Mouse (Mus musculus) kidney, postnatal 14 days (tissue): ENCODE measurements around the gene Zranb1.

ENCODE experiments used
- DNase-seq: peaks from one replicate; pipeline ENCODE4 v3.0.0; 2022; ENCODE audit warnings: mixed read lengths

The Zranb1 gene

DNA sequence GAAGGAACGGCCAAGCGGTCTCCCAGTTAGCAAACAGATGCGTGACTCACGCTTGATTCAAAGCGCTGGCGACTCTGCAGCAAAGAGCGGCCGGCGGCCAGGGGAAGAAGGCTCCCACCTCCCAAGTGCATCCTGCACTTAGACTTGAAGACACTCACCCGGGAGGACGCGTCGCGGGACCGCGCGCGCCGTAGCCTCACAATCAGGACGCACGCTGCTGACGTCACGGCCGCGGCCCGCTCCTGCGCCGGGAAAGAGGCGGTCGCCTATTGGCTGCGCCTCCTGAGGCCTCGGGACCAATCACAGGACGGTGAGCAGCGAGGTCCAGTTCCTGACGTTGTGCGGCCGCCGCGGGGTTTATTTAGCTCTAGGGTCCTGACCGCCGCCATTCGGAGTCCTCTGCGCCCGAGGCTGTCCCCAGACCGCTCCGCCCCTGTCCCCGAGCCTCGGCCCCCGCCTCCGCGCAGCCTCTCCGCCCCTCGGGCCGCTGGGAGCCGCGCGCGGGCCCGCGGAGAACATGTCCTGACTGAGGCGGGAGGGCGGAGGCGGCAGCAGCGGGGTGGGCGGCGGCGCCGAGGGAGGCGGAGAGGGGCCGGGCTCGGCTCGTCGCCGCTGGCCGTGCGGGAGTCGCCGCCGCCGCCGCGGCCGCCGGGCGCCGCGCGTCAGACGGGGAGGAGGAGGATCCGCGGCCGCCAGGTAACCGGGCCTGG is at the start of gene Zranb1:
Gene Zranb1 (plus strand): TSS at position 293 of the 710 bp plus-strand sequence.
- peak; percentile 99 for DNase-seq

DNA sequence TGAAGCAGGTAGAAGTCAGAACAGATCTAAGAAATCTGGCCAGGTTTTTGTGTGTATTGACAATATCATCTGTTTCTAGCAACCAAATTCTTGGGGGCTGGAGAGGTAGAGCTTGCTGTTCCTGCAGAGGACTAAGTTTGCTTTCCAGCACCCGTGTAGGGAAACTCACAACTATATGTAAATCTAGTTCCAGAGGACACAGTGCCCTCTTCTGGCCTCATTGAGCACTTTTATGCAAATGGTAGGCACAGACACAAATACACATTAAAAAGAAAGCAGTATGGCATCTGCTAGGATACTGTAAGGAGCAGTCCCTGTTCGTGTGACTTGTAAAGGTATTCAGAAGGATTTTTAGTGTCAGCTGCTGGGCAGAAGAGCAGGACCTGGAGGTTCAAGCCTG is 48.6 kb upstream of the Zranb1 start:
- no peak for DNase-seq

GRCm38 (mm10) chr7:132884031-132884430 is 46.9 kb upstream of the Zranb1 start:
- no peak for DNase-seq

DNA sequence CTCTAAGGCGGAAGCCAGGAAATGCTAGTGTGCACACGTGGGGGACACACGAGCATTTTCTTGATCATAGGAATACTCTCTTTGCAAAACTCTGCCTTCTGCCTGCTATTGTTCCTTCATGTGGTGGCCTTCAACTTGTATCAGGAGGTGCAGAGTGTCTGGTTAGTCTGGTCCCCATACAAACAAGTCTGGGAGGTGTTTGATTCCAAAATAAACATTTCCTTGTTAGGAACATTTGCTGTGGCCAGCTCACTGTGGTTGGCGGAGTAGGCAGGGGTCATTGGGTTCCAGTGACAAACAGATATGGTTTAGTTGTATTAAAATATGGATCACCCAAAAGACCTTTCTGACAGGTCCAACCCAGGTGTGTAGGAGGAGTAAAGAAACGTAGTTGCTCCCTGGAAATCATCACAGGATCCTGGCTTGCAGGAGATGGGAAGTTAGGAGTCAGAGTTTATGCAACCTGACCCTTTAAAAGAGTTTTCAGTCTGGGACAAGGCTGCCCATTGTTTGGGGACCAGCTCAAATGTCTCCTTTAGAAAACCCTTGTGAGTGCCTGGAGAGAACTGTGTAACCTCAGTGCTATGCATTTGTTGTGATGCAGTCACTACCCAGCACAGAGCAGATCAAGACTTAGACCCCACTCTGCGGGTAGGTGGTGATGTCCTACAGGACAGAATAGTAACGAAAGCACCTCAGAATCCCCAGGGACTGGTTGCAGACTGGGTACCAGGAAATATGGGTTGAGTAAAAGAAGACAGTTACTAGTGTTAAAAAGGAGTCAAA is 43.7 kb upstream of the Zranb1 start:
- DNase-seq, result no peak

- DNase-seq, result no peak
These were observed 42.9 kb upstream of the Zranb1 start for GRCm38 (mm10) chr7:132888052-132888451.

GRCm38 (mm10) chr7:132888518-132889249 is 42.3 kb upstream of the Zranb1 start:
- DNase-seq, result no peak

GRCm38 (mm10) chr7:132889691-132890090 is 41.3 kb upstream of the Zranb1 start:
- DNase-seq, result no peak

GRCm38 (mm10) chr7:132890201-132890600 is 40.7 kb upstream of the Zranb1 start:
- no peak for DNase-seq

GRCm38 (mm10) chr7:132891561-132892310 is 39.2 kb upstream of the Zranb1 start:
- peak; percentile 32 for DNase-seq

DNA sequence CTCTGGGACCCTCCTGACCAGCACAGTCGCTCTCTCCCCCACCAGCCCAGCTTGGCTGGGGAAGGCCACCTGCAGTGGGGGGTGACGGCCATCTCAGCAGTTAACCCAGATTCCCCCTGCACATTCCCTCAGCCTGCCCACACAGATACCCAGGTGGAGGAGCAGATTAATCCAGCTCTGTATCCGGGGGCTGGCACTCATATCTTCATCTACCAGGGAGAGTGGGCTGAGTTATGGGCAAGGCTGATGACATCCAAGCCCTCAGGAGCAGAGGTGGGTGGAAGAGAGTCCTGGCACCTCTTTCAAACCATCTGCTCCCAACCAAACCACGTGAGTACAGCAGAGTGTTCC is 38.7 kb upstream of the Zranb1 start:
- no peak for DNase-seq

GRCm38 (mm10) chr7:132892806-132893205 is 38.1 kb upstream of the Zranb1 start:
- DNase-seq, result no peak

DNA sequence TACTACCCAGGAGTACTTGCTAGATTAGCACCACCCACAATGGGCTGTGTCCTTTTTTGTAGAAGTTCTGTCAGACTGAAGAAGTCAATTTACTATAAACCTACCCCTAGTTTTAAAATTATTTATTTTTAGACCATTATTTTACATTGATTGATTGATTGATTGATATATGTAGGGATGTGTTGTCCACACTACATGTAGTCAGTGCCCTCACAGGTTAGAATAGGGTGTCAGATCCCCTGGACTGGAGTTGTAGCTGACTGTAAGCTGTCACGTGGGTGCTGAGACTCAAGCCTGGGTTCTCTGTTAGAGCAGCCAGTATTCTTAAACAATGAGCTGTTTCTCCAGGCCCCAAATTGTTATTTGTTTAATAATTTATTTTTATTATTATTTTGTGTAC is 37.6 kb upstream of the Zranb1 start:
- DNase-seq, result no peak

- peak; percentile 42 for DNase-seq
These were observed 35.9 kb upstream of the Zranb1 start for GRCm38 (mm10) chr7:132894841-132895555.

GRCm38 (mm10) chr7:132896206-132896815 is 34.6 kb upstream of the Zranb1 start:
- DNase-seq, result peak; percentile 35

DNA sequence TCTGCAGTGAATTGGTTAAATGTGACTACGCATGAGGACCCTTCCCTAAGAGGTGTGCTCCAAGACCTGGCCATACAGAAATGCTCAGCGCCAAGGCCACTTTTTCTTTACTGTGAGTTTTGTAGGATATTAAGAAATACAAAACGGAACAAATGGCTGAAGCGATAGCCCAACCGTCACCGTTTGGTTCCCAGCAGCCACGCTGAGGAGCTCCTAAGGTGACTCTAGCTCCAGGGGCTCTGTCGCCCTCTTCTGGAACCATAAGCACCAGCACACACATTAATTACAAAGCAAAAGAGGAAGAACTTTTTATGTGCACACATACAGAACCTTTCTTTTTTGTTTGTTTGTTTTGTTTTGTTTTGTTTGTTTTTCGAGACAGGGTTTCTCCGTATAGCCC is 33.7 kb upstream of the Zranb1 start:
- DNase-seq, result no peak

DNA sequence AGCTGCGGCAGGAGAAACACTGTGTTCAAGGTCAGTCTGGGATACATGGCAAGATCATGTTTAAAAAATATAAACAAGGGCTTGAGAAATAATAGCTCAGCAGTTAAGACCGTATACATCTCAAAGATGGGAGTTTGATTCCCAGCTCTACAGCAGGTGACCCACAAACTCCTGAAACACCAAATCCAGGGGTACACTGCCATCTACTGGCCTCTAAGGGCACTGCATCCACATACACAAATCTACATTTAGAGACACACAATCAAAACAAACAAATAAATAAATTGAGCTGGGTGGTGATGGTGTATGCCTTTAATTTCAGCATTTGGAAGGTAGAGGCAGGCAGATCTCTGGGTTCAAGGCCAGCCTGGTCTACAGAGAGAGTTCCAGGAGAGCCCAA is 32.7 kb upstream of the Zranb1 start:
- no peak for DNase-seq

DNA sequence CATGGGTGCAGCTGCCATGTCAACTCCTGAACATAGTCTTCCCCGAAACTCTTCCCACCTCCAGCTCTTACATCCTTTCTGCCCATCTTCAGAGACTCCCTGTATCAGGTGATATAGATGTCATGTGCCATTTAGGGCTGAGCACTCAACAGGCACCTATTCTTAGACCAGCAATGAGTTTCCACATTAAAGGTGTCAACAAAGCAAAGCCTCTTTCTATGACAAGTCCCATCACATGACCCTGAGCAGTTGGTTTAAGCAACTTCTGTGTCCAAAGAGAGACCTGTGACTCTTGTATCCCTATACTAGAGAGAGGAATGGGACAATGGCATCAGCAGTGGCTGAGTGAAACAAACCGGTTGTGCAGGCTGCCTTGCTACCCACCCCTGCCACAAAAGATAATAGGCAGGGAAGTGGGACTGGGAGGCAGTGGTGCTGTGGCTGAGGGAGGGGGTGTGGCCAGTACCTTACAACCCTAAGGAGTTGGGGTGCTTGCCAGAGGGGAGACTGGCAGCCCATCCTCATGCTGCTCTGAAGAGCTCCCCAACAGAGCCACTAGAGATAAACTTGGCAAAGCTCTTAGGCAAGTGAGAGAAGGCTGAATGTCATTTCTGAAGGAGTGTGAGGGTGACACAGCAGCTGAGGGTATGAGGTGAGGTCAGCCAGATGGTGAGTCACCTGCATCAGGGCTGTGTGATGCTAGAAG is 30.0 kb upstream of the Zranb1 start:
- DNase-seq, result no peak

GRCm38 (mm10) chr7:132903796-132904195 is 27.1 kb upstream of the Zranb1 start:
- DNase-seq, result no peak

DNA sequence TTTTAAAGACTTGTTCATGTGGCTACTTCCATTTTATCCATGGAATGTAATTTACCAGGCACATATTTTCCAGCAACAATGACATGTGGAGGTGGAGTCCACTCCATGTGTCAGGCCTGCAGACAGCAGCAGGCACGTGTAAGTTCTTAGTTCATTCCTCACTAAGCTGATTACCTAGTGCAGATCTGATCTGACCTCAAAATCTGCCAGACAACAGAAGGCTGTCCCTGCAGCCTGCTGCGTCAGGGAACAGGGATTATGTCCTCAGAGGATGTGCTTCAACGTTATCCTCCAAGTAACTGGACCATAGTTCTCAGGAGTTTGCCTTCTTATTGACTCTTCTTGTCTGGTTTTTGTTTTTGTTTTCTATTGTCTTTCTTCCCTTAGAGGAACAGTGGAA is 9.0 kb upstream of the Zranb1 start:
- DNase-seq, result no peak

GRCm38 (mm10) chr7:132925227-132925626 is 5.7 kb upstream of the Zranb1 start:
- no peak for DNase-seq

- no peak for DNase-seq
These were observed 3.7 kb upstream of the Zranb1 start for GRCm38 (mm10) chr7:132927201-132927600.
